Mouse (Mus musculus) NIH3T3 (cell line): ENCODE data around the gene Snx6.
"Not testable (repeated sequence)": the region's sequence is repeated elsewhere in the genome, so short reads cannot be mapped to it uniquely, and the experiment has no call there.

Experiments used
- DNase-seq: peaks from one replicate; pipeline ENCODE4 v3.0.0-alpha.2; 2012; ENCODE audit warnings: low read depth

Gene Snx6

DNA sequence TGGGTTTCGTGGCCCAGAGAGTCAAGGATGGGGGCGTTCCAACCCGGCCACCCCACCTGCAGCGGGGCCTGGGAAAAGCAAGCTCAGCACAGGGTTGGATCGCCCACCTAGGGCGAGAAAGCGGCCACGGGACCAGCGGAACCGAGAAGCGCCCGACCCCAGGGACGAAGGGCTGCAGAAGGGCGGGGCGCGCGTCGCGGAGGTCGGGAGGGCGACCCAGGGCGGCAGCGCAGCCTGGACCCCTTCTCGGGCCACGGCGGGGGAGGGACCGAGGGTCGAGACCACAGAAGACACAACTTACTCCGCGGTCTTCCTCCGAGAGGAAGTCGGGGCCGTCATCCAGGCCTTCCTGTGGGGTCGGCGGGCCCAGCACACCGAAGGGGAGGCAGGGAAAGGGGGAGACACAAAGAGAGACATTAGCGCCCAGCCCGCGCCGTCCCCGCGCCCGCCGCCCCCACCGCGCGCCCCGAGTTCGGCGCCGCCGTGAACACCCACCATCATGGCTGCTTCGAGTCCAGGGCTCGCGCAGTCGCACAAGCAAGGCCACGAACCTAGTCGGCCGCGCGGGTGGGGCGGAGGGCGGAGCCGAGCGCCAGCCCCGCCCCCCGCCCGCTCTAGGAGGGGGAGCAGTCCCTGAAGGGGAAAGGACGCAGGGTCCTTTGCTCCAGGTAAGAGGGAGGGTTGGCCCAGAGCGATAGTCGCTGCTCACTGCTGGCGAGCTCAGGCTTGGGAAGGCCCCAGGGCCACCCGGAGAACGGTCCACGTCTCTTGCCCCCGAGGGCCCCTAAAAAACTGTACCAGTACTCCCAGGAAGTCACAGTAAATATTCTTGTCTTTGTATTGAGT lies at the start of gene Snx6:
Gene Snx6 (minus strand): TSS at position 551 of the 846 bp plus-strand sequence.
- DNase-seq = peak; percentile 94

DNA sequence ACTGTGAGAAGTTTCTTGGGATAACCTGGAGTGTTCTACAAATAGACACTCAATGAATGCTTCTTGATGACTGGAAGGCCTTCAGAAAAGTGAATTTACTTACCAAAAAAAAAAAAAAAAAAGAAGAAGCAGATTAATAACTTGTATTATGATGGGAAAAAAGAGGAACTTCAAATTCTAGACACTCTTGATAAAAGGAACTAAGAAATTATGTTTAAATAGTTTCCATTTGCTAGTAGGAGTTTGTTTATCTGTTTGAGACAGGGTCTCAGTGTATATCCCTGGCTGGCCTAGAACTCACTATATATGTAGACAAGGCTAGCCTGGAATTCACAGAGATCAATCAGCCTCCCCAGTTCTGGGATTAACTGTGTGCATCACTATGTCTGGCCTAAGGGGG lies 48.9 kb upstream of the Snx6 start:
- DNase-seq = no peak

DNA sequence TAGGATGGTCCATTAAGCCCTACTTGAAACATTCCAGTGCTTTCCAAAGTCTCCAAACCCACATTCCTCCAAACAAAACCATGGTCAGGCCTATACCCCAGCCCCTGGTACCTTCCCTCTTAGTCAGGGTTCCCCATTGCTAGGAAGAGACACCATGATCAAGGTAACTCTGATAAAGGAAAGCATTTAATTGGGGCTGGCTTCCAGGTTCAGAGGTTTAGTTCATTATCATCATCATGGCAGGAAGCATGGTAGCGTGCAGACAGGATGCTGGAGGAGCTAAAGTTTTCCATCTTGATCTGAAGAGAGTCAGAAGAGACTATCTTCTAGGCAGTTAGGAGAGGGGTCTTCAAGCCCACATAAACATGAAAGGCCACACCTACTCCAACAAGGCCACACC lies 46.1 kb upstream of the Snx6 start:
- DNase-seq = no peak

DNA sequence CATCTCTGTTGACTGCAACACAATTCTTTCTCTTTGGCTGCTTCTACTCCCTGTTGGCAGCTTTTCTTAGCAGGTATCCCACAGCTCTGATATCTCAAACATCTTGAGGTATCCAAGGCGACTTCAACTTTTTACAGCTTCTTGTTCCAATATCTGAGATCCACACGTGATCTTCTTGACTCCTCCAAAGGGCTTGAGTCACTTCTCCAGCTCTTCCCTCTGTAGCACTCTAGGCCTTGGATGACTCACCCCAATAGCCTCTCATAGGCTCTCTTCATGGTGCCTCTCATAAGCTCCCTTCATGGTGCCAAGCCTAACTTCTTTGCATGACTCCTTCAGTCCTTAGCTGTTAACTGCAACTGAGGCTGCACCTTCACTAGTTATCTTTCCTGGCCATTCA lies 44.3 kb upstream of the Snx6 start:
- peak; percentile 66 for DNase-seq

DNA sequence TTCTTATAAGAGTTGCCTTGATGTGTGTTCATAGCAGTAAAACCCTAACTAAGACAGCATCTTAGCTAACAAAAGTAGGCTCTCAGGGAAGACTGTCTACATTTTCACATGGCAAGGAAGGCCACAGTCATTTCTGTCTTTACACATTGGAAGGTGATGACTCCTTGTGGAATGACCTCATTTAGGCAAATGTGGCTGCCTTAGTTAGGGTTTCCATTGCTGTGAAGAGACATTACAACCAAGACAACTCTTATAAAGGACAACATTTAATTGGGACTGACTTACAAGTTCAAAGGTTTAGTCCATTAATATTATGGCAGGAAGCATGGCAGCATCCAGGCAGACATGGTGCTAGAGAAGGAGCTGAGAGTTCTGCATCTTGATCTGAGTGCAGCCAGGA lies 43.4 kb upstream of the Snx6 start:
- no peak for DNase-seq

DNA sequence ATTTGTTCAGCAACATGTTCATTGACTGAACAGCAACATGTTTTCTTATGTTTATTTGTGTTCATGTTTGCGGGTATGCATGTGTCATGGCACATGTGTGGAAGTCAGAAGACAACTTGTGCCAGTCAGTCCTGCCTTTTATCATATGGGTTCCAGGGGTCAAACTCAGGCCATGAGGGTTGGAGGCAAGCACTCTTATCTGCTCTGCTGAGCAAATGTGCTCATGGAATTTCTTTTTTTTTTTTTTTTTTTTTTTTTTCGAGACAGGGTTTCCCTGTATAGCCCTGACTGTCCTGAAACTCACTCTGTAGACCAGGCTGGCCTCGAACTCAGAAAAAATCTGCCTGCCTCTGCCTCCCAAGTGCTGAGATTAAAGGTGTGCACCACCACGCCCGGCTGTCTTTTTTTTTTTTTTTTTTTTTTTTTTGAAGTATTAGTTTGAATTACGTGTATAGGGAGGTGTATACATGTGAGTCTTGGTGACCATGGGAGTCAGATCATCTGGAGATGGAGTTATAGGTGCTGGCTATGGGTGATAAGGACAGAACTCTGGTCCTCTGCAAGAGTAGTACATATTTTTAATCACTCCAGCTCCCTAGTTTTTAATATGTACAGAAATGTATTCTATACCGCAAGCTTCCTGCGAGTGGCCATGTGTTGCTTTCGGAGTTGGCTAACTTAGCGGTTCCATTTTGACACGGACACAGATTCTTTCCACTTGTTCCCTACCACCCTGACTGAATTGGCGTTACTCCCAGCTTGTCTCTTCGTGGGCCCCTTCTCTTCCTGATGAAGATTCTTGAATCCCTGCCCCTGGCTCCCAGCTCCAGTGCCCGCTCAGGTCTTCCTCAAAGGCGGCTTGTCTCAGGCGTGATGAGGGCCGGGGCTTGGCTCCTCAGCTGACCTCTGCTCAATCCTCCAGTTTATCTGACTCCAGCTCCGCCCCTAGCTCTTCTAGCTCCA lies 40.4 kb upstream of the Snx6 start:
- DNase-seq = peak; percentile 23

DNA sequence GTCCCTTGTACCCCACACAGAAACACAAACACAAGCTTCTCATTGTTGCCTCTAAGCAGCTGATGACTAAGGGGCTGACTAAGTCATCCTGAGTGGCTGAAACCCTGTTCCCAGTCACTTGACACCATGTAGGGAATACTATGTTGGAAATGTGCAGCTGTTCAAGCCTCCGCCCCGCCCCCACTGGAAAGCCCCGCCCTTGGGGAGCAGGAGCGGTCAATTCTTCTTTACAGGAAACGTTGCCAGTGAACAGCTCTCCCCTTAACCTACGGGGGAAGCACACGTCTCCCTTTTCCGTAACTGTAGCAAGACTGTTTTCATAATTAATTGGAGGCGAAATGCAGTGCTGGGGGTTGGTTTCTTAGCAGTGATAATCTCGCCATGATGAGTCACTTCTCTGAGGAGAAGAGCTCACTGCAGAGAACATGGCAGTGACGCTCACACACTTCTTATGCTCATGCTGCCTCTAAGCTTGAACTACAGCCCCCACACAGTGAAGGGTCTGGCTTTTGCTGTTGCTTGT lies 39.5 kb upstream of the Snx6 start:
- DNase-seq = peak; percentile 96

DNA sequence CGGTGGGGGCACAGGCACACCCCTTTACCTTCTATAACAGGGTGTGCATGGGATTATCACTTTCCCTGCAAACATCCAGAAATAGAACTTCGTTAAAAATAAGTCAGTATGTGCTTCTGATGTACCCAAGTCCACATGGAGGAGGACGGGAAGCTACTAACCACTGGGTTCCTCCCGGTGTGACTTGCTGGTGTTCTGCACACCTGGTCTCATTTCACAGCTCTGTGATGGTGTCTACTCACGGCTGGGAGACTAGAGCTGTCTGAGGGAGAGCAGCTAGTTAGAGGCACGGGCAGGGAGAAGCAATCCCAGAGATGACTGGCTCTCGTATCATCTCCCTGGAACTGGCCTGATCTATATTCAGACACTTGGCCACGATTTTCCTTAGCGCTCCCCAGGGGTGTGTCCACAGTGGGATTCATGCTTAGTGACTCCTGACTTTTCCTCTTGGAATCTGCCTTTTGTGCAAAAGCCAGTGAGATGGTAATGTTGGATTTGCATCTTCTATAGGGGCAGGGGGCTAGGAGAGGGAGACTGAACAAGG lies 38.4 kb upstream of the Snx6 start:
- peak; percentile 59 for DNase-seq

DNA sequence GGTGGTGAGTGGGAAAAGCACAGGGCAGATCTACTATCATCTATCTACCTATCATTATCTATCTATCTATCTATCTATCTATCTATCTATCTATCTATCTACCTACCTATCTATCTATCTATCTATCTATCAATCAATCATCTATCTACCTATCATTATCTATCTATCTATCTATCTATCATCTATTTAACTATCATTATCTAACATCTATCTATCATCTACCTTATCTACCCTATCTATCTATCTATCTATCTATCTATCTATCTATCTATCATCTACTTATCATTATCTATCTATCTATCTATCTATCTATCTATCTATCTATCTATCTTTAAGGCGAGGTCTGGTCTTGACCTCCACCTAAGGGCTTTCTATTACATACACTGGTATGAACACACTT lies 36.4 kb upstream of the Snx6 start:
- DNase-seq = not testable (repeated sequence)

DNA sequence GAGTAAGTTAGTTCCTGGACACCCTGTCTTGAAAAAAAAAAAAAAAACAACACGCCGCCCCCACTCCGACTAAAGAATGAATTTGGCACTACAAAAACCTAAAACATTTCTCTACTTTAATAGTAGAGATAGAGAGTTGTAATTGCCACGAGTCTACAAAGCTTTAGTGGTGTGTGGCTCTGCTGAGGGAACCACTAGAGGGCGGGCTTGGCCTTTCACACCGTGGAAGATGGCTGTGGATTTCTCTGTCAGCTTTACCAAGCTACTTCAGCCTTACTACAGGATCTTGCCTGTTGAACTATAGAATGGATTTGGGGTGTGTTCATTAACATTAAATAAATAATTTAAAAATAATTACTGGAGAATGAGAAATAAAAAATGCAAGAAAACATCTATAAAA lies 35.1 kb upstream of the Snx6 start:
- DNase-seq = peak; percentile 93

DNA sequence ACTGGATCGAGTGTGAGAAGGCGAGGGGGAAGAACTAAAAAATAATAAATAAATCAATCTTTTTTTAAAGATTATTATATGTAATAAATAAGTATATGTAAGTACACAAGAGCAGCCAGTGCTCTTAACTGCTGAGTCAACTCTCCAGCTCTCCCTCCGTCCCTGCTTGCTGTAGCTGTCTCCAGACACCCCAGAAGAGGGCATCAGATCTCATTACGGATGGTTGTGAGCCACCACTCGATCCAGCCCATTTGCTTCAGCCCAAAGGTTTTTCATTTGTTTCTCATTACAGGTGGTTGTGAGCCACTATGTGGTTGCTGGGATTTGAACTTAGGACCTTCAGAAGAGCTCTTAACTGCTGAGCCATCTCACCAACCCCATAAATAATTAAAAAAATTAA lies 34.4 kb upstream of the Snx6 start:
- DNase-seq = peak; percentile 51

DNA sequence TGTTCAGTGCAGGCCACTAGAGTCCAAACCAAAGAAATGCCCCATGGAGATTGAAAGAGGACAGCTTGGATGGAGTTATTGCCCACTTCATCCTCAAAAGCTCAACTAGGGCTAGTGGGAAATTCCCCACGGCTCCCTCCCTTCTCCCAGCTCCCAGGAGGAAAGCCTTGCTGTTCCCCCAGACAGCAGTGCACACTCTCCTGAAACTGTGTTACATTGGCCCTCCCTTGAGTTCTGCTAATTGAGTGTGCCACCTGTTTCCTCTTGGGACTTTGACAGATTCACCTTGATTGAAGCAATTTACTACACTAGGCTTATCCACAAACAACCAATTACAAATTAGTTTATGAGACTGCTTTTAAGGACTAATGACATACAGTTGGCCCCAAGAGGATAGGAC lies 32.5 kb upstream of the Snx6 start:
- no peak for DNase-seq

DNA sequence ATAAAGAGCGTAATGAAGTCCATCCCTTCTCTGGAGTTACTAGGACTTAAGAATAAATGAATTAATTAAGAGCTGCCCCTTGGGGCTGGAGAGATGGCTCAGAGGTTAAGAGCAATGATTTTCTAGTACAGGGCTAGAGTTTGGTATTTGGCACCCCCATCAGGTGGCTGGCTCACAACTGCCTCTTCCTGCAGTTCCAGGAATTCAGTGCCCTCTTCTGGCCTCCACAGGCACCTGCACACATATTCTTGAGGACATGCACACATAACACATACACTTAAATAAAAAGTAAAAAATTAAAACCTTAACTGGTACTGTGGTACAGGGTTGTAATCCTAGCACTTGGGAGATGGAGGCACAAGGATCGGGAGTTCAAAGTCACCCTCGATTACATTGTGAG lies 29.7 kb upstream of the Snx6 start:
- DNase-seq = peak; percentile 29

DNA sequence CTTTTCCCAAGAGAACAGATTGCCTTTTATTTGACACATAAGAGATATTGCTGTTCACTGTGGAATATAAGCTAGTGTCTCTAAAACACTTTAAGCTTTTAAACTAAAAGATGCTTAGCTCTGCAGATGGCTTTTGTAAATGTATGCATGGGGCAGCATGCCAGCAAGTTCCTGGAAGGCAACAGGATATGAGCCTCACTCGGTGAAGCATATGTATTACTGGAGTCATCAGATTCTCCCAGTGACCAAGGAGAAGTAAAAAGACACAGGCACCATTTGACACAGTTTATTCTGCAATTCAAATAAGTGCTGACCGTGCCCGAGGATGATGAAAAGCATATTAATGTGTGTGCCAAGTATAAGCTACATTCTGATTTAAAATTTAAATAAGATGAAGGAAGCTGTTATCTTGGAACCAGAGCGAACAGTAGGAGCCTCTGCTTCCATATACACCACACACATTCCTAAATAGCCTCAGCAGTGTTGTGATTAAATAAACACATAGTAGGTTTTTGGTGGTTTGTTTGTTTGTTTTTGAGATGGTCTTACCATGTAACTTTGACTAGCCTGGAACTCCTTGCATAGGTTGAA lies 27.4 kb upstream of the Snx6 start:
- DNase-seq = peak; percentile 76

DNA sequence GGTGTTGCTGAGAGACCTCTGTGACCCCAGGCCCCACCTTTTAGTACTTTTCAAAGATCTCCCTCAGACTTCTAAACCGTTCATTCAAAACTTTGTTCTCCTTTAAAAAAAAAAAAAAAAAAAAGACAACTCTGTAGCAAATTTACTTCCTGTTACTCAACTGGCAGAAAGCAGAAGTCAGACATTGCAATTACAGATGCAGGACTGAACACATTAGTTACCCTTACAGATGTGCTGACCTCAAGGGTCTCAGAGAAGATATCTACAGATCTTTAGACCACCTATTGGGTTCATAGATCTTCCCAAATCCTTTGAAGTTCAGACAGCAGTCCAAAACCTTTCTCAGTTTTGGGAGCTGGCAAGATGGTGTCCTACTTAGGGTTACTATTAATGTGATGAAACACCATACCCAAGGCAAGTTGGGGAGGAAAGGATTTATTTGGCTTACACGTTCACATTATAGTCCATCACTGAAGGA lies 25.2 kb upstream of the Snx6 start:
- no peak for DNase-seq

DNA sequence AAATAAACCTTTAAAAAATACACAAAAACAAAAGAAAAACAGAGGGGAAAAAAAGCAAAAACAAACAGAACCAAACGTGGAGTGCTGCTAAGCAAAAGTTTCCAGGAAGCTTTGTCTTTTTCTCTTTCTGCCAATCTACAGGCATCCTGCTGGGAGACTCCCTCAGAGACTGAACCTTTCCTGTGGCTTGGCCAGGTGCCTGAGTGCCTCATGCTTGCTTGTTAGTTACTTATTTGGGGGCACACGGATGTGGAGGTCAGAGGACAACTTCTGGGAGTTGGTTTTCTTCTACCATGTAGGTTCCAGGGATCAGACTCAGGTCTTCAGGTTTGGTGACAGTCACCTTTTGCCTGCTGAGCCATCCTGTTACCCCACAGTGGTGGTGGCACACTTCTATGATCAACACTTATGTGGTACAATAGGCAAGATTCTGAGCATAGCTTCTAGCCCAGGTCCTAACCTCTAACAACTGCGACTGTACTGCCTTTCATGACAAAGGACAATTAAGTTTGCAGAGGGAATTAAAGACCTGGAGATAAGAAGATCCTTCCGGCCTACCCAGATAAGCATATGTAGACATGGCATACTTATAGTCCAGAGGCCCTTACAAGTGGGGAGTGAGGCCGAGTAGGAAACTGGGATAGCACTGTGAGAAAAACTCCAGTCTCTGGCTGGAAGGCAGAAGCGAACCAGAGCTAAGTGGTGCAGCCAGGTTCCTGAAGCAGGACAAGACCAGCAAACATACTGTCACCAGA lies 23.9 kb upstream of the Snx6 start:
- peak; percentile 59 for DNase-seq

DNA sequence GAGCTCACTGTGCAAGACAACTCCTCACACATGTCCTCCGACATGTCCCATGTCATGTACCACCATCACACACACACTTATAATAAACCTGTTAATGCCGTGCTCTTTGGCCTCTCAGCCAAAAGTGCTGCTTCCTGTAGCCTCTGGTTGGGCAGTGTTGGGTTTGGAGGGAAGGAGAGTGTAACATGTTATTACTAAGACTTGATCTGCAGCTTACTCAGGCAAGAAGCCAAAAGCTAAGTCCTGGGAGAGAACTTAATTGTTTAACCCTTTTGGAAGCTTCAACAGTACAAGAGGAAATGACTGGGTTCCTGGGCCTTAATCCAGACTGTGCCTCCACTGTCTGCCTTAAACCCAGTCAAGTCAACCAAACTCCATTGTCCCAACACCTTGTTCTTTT lies 14.6 kb upstream of the Snx6 start:
- peak; percentile 50 for DNase-seq

DNA sequence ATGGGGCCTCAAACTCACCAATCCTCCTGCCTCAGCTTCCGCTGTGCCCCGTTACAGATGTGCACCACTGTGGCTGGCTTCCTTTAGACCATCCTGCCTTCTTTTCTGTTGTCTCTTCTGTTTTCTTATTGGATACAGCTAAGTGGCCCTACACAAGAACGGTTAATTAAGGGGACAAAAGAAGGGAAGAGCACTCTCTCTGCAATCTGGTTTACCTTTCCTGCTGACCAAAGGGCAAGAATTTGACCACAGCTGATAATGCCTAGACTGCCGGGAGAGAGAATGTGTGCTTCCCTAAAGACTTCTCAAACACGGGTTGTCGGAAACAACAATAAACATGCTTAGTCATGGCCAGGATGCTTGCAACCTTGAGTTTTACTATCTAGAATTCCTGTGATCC lies 12.0 kb upstream of the Snx6 start:
- no peak for DNase-seq

DNA sequence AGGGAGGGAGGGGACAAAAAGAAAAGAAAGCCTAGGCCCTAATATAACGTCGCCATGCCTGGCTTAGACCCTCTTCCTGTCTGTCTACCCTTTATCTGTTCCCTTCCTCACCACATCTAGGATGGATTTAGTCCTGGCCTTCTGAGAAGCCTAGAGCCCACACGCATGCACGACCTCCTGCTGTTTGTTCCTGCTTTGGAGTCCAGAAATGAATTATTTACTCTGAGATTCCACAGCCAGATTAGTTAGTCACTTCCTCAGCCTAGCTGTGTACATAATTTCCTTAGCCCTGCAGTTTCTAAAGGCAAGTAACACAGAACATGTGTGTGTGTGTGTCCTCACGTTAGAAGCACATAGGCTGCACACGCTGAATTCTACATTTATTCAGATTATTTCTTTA lies 10.6 kb upstream of the Snx6 start:
- no peak for DNase-seq

DNA sequence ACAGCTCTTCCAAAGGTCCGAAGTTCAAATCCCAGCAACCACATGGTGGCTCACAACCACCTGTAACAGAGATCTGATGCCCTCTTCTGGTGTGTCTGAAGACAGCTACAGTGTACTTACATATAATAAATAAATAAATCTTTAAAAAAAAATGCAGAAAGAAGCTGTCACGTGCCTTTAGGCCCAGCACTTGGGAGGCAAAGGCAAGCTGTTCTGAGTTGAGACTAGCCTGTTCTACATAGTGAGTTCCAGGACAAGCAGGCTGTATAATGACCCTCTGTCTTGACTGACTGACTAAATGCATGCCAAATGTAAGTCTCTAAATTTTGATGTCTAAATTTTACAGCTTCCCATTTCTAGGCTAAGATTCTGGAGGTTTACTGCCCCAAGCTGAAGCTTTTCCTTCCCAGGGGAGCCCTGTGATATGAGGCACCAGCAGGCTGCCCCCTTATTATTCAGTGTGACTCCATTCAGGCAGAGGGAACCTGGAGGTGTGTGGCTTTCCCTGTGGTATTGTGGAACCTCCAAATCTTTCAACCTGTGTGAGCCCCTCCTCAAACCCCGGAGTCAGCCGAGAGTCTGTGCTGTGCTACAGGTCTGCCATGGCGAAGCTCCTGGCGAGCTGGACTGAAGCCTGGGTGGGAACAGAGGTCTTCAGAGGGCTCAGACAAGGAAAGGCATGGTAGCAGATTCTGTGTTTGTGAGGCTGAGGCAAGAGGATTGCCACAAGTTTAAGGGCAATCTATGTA lies 9.9 kb upstream of the Snx6 start:
- DNase-seq = no peak
